Mouse (Mus musculus): ENCODE data around the gene Zfp239. TPM values are rescaled to one million over a fixed set of nuclear protein-coding genes. Genes with fewer than 3 reads are reported as not detected.

The Zfp239 gene
- total and polyA plus RNA-seq, 3 experiments = 18.6 to 20.4 TPM; not detected in 1

DNA sequence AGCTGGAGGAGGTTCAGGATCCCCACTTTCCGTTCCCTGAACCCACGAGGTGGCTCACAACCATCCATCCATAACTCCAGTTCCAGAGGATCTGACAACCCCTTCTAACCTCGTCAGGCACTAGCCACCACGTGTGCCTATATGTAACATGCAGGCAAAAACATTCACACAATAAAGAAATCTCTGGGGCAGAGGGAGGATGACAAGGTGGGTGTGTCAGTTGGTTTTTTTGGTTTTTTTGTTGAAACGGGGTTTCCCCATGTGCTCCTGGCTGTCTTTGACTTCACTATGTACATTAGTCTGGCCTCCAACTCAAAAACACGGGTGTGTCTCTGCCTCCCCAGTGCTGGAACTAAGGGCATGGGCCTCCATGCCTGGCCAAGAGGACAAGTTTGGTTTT lies 28.4 kb downstream of the Zfp239 start (continued):
- TF ChIP-seq TCF12 (IDR thresholded peaks at IDR 0.05; ENCODE audit: low read depth, low read length) = no peak
- no peak for TF ChIP-seq MEF2A (IDR thresholded peaks at IDR 0.05; ENCODE audit: extremely low read depth, insufficient replicate concordance, low read depth, low read length, poor library complexity, severe bottlenecking)
- no peak for TF ChIP-seq RCOR1 (IDR thresholded peaks at IDR 0.05; ENCODE audit: low read depth, low read length)
- no peak for TF ChIP-seq SMC3 (IDR thresholded peaks at IDR 0.05; ENCODE audit: low read depth, low read length)
- no peak for TF ChIP-seq ELF1 (IDR thresholded peaks at IDR 0.05; ENCODE audit: low read depth, low read length)

- Histone ChIP-seq H3K36me3 (ENCODE audit: control insufficient read depth in 1 of 2, insufficient read depth in 2 of 2, low read length in 2 of 2) (peaks cover 0 to 37% of the 10 kb centered on the region in 2 experiments; a peak in 2 of 4 replicates), H3K4me1 (ENCODE audit: control insufficient read depth in 1 of 2, insufficient read depth in 2 of 2, low read length in 2 of 2) (peaks cover 19 to 32% of the 10 kb centered on the region in 2 experiments), H3K4me3 (ENCODE audit: control insufficient read depth in 1 of 2, insufficient read depth in 1 of 2, low read depth in 2 of 2, low read length in 2 of 2) (peak overlapping the region; percentile 64 to 88), H3K9me3 (replicated peaks; ENCODE audit: insufficient read depth, low read length) (no peaks in the 10 kb centered on the region), H3K79me2 (ENCODE audit: control insufficient read depth, insufficient read depth, low read length, poor library complexity) (peaks cover 10% of the 10 kb centered on the region), H3K9ac (ENCODE audit: control insufficient read depth, low read depth, low read length, poor library complexity, severe bottlenecking) (peak overlapping the region; percentile 83), H3K27ac (ENCODE audit: control insufficient read depth, low read depth, low read length) (peak overlapping the region; percentile 77), H3K27me3 (ENCODE audit: control insufficient read depth in 1 of 2, insufficient read depth in 2 of 2, low read length in 2 of 2) (no peaks in the 10 kb centered on the region)
- TF ChIP-seq MAFK (IDR thresholded peaks at IDR 0.05; ENCODE audit: borderline replicate concordance, low read depth, low read length) = no peak
- TF ChIP-seq MXI1 (IDR thresholded peaks at IDR 0.05; ENCODE audit: low read depth, low read length) = peak; percentile 95
- TF ChIP-seq EP300 (IDR thresholded peaks at IDR 0.05; ENCODE audit: low read depth in 1 of 2, low read length in 2 of 2) = peak in 1 of 2 experiments; percentile 38; a peak in 2 of 4 replicates
- no peak for TF ChIP-seq ZC3H11A (IDR thresholded peaks at IDR 0.05; ENCODE audit: low read depth, low read length)
- no peak for TF ChIP-seq POLR2AphosphoS5 (IDR thresholded peaks at IDR 0.05; ENCODE audit: borderline replicate concordance, low read depth, low read length)
- TF ChIP-seq POLR2A (IDR thresholded peaks at IDR 0.05; ENCODE audit: control insufficient read depth in 1 of 2, insufficient read depth in 1 of 2, low read depth in 1 of 2, low read length in 2 of 2, poor library complexity in 1 of 2) = peak in 1 of 2 experiments; percentile 79; a peak in 3 of 4 replicates
- peak; percentile 71; the same call in 1 of the 2 replicates for TF ChIP-seq ELF1 (IDR thresholded peaks at IDR 0.05; ENCODE audit: low read depth, low read length)
- peak; percentile 20; the same call in 1 of the 2 replicates for TF ChIP-seq TCF12 (IDR thresholded peaks at IDR 0.05; ENCODE audit: low read depth, low read length)
- TF ChIP-seq USF2 (IDR thresholded peaks at IDR 0.05; ENCODE audit: borderline replicate concordance in 1 of 2, insufficient read depth in 1 of 2, low read depth in 1 of 2, low read length in 2 of 2) = no peak
- TF ChIP-seq POLR2AphosphoS2 (IDR thresholded peaks at IDR 0.05; ENCODE audit: low read length) = peak; percentile 53; the same call in 1 of the 2 replicates
- no peak for TF ChIP-seq GABPA (IDR thresholded peaks at IDR 0.05; ENCODE audit: low read depth, low read length)
- TF ChIP-seq MYB (IDR thresholded peaks at IDR 0.05; ENCODE audit: low read depth, low read length) = no peak
- TF ChIP-seq RCOR1 (IDR thresholded peaks at IDR 0.05; ENCODE audit: low read depth, low read length) = no peak; the same call in 1 of the 2 replicates
- peak; percentile 86 for TF ChIP-seq MYC (IDR thresholded peaks at IDR 0.05; ENCODE audit: low read depth, low read length)
- peak; percentile 82 for TF ChIP-seq NELFE (IDR thresholded peaks at IDR 0.05; ENCODE audit: low read depth, low read length)
- TF ChIP-seq MAZ (IDR thresholded peaks at IDR 0.05; ENCODE audit: low read depth, low read length) = peak; percentile 67
- no peak for TF ChIP-seq CHD2 (IDR thresholded peaks at IDR 0.05; ENCODE audit: low read length)
- TF ChIP-seq TBP (IDR thresholded peaks at IDR 0.05; ENCODE audit: low read depth, low read length) = no peak; the same call in 1 of the 2 replicates
- peak; percentile 42; the same call in 1 of the 2 replicates for TF ChIP-seq ZMIZ1 (IDR thresholded peaks at IDR 0.05; ENCODE audit: low read depth, low read length)
- no peak for TF ChIP-seq NRF1 (IDR thresholded peaks at IDR 0.05; ENCODE audit: insufficient read depth, low read depth, low read length, poor library complexity, severe bottlenecking)
- no peak for TF ChIP-seq E2F4 (IDR thresholded peaks at IDR 0.05; ENCODE audit: borderline replicate concordance, low read depth, low read length)
- TF ChIP-seq MAX (IDR thresholded peaks at IDR 0.05; ENCODE audit: low read length) = peak; percentile 83
- peak; percentile 97 for TF ChIP-seq SIN3A (IDR thresholded peaks at IDR 0.05; ENCODE audit: low read length)
- no peak for TF ChIP-seq RAD21 (IDR thresholded peaks at IDR 0.05; ENCODE audit: low read depth, low read length)
- TF ChIP-seq HCFC1 (IDR thresholded peaks at IDR 0.05; ENCODE audit: low read depth, low read length) = peak; percentile 67
- 0 out of 2 replicates have a peak, but pooled peaks have one; percentile 64 for TF ChIP-seq CHD1 (IDR thresholded peaks at IDR 0.05; ENCODE audit: low read depth, low read length)
- no peak for TF ChIP-seq UBTF (IDR thresholded peaks at IDR 0.05; ENCODE audit: borderline replicate concordance, insufficient read depth, low read depth, low read length)
- peak; percentile 90 for DNase-seq (ENCODE audit: low read depth, low spot score)
Observed at GRCm38 (mm10) chr6:117891369-117892160, 29.7 kb downstream of the Zfp239 start.
